Mouse (Mus musculus): ENCODE results near the gene Grid2.

The Grid2 gene

GRCm38 (mm10) chr6:64617417-64618135 is 1361.9 kb downstream of the Grid2 start:
- no peak for DNase-seq

- no peak for DNase-seq
These were observed 1367.7 kb downstream of the Grid2 start for GRCm38 (mm10) chr6:64623404-64623803.

- DNase-seq, result no peak
These were observed 1392.0 kb downstream of the Grid2 start for GRCm38 (mm10) chr6:64647661-64648060.

- no peak for DNase-seq
These were observed 1392.5 kb downstream of the Grid2 start for GRCm38 (mm10) chr6:64648196-64648595.

GRCm38 (mm10) chr6:64649296-64650226 is 1393.9 kb downstream of the Grid2 start:
- DNase-seq, result peak; percentile 45

GRCm38 (mm10) chr6:64650765-64651164 is 1395.1 kb downstream of the Grid2 start:
- no peak for DNase-seq

- DNase-seq, result no peak
These were observed 1415.3 kb downstream of the Grid2 start for GRCm38 (mm10) chr6:64671010-64671409.

GRCm38 (mm10) chr6:64678815-64679214 is 1423.1 kb downstream of the Grid2 start:
- DNase-seq, result no peak

- DNase-seq, result peak; percentile 40
These were observed 1428.3 kb downstream of the Grid2 start for GRCm38 (mm10) chr6:64683974-64684373.

GRCm38 (mm10) chr6:64684973-64685372 is 1429.3 kb downstream of the Grid2 start:
- DNase-seq, result no peak

GRCm38 (mm10) chr6:64688181-64688944 is 1432.7 kb downstream of the Grid2 start:
- DNase-seq, result no peak

GRCm38 (mm10) chr6:64694688-64695087 is 1439.0 kb downstream of the Grid2 start:
- DNase-seq, result no peak

- DNase-seq, result no peak
These were observed 1448.0 kb downstream of the Grid2 start for GRCm38 (mm10) chr6:64703659-64704058.

GRCm38 (mm10) chr6:64727751-64728403 is 1472.2 kb downstream of the Grid2 start:
- DNase-seq, result no peak

GRCm38 (mm10) chr6:64728499-64729198 is 1473.0 kb downstream of the Grid2 start, which contains the start of gene Atoh1:
Gene Atoh1, plus strand, starts transcription at chr6:64729125.
- no peak for DNase-seq

- DNase-seq, result no peak
These were observed 1473.7 kb downstream of the Grid2 start for GRCm38 (mm10) chr6:64729231-64730011.

- DNase-seq, result peak; percentile 7
These were observed 1474.4 kb downstream of the Grid2 start for GRCm38 (mm10) chr6:64730030-64730429.

- no peak for DNase-seq
These were observed 1474.9 kb downstream of the Grid2 start for GRCm38 (mm10) chr6:64730506-64731020.

- DNase-seq, result no peak
These were observed 1475.5 kb downstream of the Grid2 start for GRCm38 (mm10) chr6:64731126-64731525.

GRCm38 (mm10) chr6:64731621-64732320 is 1476.1 kb downstream of the Grid2 start:
- DNase-seq, result no peak
